Mouse (Mus musculus) brain, embryonic 14.5 days (tissue): ENCODE results near the gene Gng8. TPM values are rescaled to one million over a fixed set of nuclear protein-coding genes. Genes with fewer than 3 reads are reported as not detected.

Experiments
- DNase-seq: peaks from one replicate; pipeline ENCODE4 v3.0.0-alpha.2; 2011; ENCODE audit warnings: low read depth
- CTCF ChIP-seq: fragments of 200-500 bp; IDR thresholded peaks from 2 replicates; pipeline ENCODE4 v1.5.1; 2012; ENCODE audit warnings: inconsistent platforms, mild to moderate bottlenecking, moderate library complexity, borderline replicate concordance; ENCODE audit not compliant: insufficient read depth, insufficient read length; ENCODE audit errors: extremely low read depth
- POLR2A ChIP-seq: fragments of 200-500 bp; IDR thresholded peaks from 2 replicates; pipeline ENCODE4 v1.6.1; 2012; ENCODE audit warnings: mild to moderate bottlenecking, inconsistent platforms, borderline replicate concordance; ENCODE audit not compliant: poor library complexity, insufficient read depth, insufficient read length, severe bottlenecking; ENCODE audit errors: extremely low read depth
- polyA plus RNA-seq: library from polyadenylated mRNA; depleted of rRNA; stranded (reverse); fragments of >200 nt; gene quantifications from 2 replicates; pipeline ENCODE4 v1.2.3, GENCODE M21; 2012

Gng8 gene
- polyA plus RNA-seq, 1 experiment: 11.5 TPM

DNA sequence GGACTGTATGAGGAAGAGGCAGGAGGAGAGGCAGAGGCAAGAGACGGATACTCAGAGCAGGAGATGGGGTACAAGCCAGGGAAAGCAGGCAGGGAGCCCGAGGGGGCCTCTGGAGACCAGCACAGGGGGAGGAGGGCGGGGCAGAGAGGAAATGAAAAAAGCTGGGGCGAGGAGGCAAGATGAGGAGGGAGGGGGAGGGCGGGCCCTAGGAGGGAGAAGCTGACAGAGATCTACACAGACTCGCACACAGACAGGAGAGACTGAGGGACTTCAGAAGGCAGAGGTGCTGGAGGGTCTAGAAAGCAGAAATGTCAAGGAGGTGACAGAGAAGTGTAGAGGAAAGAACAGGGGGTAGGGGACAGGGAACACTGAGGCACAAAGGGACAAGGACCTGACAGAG is 14.7 kb downstream of the Gng8 start, which contains the start of gene Ptgir:
TSS of gene Ptgir (plus strand) at position 210 of the 400 bp plus-strand sequence.
- TF ChIP-seq POLR2A: no peak
- TF ChIP-seq CTCF: no peak
- DNase-seq: peak; percentile 41

- DNase-seq: no peak
- TF ChIP-seq CTCF (no peak), POLR2A (no peak)
These were observed 15.4 kb downstream of the Gng8 start for GRCm38 (mm10) chr7:16906889-16907559.

GRCm38 (mm10) chr7:16907842-16908241 is 16.3 kb downstream of the Gng8 start:
- TF ChIP-seq POLR2A (no peak), CTCF (no peak)

GRCm38 (mm10) chr7:16908367-16908766 is 16.8 kb downstream of the Gng8 start:
- no peak for DNase-seq
- no peak for TF ChIP-seq CTCF
- no peak for TF ChIP-seq POLR2A

More at GRCm38 (mm10) chr7:16907842-16908241, 16.3 kb downstream of the Gng8 start:
- no peak for DNase-seq

GRCm38 (mm10) chr7:16908859-16909258 is 17.3 kb downstream of the Gng8 start:
- TF ChIP-seq POLR2A (no peak), CTCF (no peak)

GRCm38 (mm10) chr7:16909909-16910308 is 18.3 kb downstream of the Gng8 start:
- TF ChIP-seq CTCF (no peak), POLR2A (no peak)
- no peak for DNase-seq

More at GRCm38 (mm10) chr7:16908859-16909258, 17.3 kb downstream of the Gng8 start:
- DNase-seq: no peak

GRCm38 (mm10) chr7:16911904-16912303 is 20.3 kb downstream of the Gng8 start:
- DNase-seq: no peak
- TF ChIP-seq POLR2A: no peak
- TF ChIP-seq CTCF: no peak

DNA sequence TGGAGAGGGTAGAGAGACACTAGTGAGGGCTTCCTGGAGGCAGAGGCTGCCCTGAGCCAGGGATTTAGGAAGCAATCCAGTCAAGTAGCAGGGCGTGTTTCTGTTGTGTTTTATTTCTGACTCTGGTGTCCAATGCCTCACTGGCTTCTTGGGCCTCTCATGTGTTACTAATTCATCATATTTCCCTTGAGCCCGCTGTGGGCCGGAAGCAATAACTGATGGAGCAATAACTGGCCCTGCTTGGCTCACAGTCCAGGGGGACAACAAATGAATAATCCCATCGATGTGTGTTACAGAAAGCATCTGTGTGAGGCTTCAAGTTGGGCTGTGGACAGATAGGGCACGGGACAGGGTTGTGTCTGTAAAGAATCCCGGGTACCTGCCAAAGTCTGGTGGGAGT is 20.8 kb downstream of the Gng8 start:
- DNase-seq: no peak
- TF ChIP-seq CTCF (no peak), POLR2A (no peak)

- peak; percentile 77 for DNase-seq
- TF ChIP-seq CTCF (peak; percentile 92), POLR2A (no peak)
These were observed 22.3 kb downstream of the Gng8 start for GRCm38 (mm10) chr7:16913806-16914452.

GRCm38 (mm10) chr7:16914453-16915343 is 23.1 kb downstream of the Gng8 start:
- TF ChIP-seq CTCF (no peak), POLR2A (no peak)
- no peak for DNase-seq

- no peak for TF ChIP-seq POLR2A
- TF ChIP-seq CTCF: no peak
- DNase-seq: no peak
These were observed 24.1 kb downstream of the Gng8 start for GRCm38 (mm10) chr7:16915461-16916340.

- TF ChIP-seq CTCF: no peak
- no peak for TF ChIP-seq POLR2A
- no peak for DNase-seq
These were observed 25.0 kb downstream of the Gng8 start for GRCm38 (mm10) chr7:16916342-16917265.

DNA sequence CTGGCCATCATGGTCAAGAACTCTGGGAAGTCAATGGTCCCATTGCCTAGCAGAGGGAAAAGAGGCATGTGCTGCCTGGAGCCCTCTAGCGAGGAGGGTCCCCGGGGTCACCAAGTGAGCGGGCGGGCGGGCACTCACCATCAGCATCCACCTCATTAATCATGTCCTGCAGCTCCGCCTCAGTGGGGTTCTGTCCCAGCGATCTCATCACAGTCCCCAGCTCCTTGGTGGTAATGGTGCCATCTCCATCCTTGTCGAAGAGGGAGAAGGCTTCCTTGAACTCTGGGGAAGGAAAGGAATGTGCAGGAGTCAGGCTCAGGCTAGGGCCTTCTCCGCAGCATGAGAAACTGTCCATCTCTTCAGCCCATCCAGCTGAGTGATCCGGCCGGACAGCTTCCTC is 25.9 kb downstream of the Gng8 start:
- DNase-seq: no peak
- TF ChIP-seq POLR2A (no peak), CTCF (no peak)
